Mouse (Mus musculus): ENCODE results near the gene Zbtb44.

GRCm38 (mm10) chr9:31117488-31117887, 87.0 kb downstream of the Zbtb44 start:
- no peak for TF ChIP-seq POLR2A (IDR thresholded peaks at IDR 0.05; ENCODE audit: insufficient read length, low read depth)
- TF ChIP-seq E2F4 (IDR thresholded peaks at IDR 0.05; ENCODE audit: insufficient read depth) = no peak
- no peak for TF ChIP-seq MAX (IDR thresholded peaks at IDR 0.05; ENCODE audit: low read depth)
- no peak for TF ChIP-seq TCF12 (IDR thresholded peaks at IDR 0.05; ENCODE audit: insufficient read depth, poor library complexity, severe bottlenecking)
- no peak for TF ChIP-seq MYOD1 (IDR thresholded peaks at IDR 0.05; ENCODE audit: control insufficient read depth in 1 of 3, insufficient read length in 2 of 3, low read depth in 2 of 3)
- no peak for TF ChIP-seq POLR2AphosphoS2 (IDR thresholded peaks at IDR 0.05; ENCODE audit: insufficient read length, low read depth)
- TF ChIP-seq REST (IDR thresholded peaks at IDR 0.05; ENCODE audit: insufficient read depth, insufficient read length) = no peak
- no peak for TF ChIP-seq USF1 (IDR thresholded peaks at IDR 0.05; ENCODE audit: low read depth)
- TF ChIP-seq CEBPB (IDR thresholded peaks at IDR 0.05; ENCODE audit: insufficient read depth, poor library complexity, severe bottlenecking) = no peak
- TF ChIP-seq MYOG (IDR thresholded peaks at IDR 0.05; ENCODE audit: control insufficient read depth in 1 of 3, insufficient read depth in 1 of 3, insufficient read length in 2 of 3, low read depth in 2 of 3) = no peak
- TF ChIP-seq SRF (IDR thresholded peaks at IDR 0.05; ENCODE audit: control insufficient read depth, insufficient read length, low read depth) = no peak
